Mouse (Mus musculus): ENCODE measurements around the gene Tm9sf1. TPM values are rescaled to one million over a fixed set of nuclear protein-coding genes. Genes with fewer than 3 reads are reported as not detected.

The Tm9sf1 gene
- polyA plus RNA-seq, 1 experiment, result 90.9 TPM

- TF ChIP-seq POLR2A (IDR thresholded peaks at IDR 0.05; ENCODE audit: low read depth, low read length) (no peak), CTCF (IDR thresholded peaks at IDR 0.05; ENCODE audit: borderline replicate concordance, insufficient read depth, low read length) (no peak)
- Histone ChIP-seq H3K4me1 (ENCODE audit: control insufficient read depth, insufficient read depth, low read length) (0 out of 2 replicates have a peak, but pooled peaks cover 4% of the 10 kb centered on the region), H3K4me3 (ENCODE audit: insufficient read depth, low read length) (no peak within 1 kb of the TSS), H3K27ac (ENCODE audit: insufficient read depth, low read length) (no peak within 1 kb of the TSS)
Observed at GRCm38 (mm10) chr14:55637795-55638194, 5.8 kb downstream of the Tm9sf1 start, which contains the start of gene Gm49378. Gene Gm49378 (minus strand): TSS chr14:55637895.

DNA sequence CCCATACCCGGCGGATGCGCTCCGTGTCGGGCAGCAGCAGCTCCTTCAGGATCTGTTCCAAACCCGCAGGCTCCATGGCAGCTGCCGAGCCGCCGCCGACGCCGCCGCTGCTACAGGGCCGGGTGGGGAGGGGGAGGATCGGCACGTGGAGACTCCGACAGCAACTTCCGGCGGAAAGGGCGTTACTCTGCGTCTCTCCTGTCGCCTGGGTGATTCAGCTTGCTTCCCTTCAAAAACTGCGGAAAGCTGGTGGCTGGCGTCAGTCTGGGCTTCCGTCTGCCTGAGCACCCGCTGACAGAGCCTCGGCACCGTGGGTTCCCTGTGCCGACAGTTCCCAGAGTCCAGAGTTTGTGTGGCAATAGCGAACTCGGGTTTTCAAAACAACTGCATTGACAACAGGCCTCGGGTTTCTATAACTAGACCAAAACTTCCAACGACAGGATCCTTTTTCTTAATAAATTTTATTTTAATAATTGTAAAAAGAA is 8.0 kb downstream of the Tm9sf1 start, which contains the start of gene Ipo4:
Gene Ipo4, minus strand, starts transcription at position 435 of the 485 bp plus-strand sequence.
- H3K4me3 ChIP-seq (ENCODE audit: insufficient read depth, low read length), result peak within 1 kb of the TSS; percentile 85
- H3K27ac ChIP-seq (ENCODE audit: insufficient read depth, low read length), result peak within 1 kb of the TSS; percentile 84
- 0 out of 2 replicates have a peak, but pooled peaks cover 4% of the 10 kb centered on the region for H3K4me1 ChIP-seq (ENCODE audit: control insufficient read depth, insufficient read depth, low read length)
- TF ChIP-seq CTCF (IDR thresholded peaks at IDR 0.05; ENCODE audit: borderline replicate concordance, insufficient read depth, low read length) (no peak), POLR2A (IDR thresholded peaks at IDR 0.05; ENCODE audit: low read depth, low read length) (peak; percentile 83)

DNA sequence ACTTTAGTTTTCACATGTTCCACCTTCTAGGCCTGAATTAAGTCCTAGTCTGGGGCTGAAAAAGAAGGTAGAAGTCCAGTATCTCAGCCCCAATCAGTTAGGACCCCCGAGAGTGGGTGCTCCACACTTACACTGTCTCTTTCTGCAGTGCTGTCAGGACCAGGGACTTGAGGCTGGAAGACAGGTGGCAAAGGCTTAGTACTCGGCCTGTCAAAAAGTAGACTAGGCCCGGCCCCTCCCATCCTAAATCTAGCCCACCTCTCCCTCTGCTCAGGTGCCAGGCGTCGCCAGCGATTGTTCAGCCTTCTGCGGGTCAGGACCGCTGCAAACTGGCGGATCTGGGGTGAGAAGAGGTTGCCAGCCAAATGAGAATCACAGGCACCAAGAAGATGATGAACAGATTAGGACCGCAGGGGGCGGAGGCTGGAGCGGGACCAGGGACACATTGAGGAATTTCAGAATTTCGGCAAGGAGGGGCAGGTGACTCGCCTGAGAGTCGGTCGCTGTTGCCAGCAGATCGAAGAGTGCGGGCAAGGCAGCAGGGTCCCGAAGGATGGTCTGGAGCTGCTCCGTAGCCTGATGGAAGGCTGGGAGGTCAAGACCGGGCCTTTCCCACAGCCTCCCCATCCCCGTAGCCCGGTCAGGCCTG is 8.6 kb downstream of the Tm9sf1 start:
- TF ChIP-seq POLR2A (IDR thresholded peaks at IDR 0.05; ENCODE audit: low read depth, low read length), result no peak
- TF ChIP-seq CTCF (IDR thresholded peaks at IDR 0.05; ENCODE audit: borderline replicate concordance, insufficient read depth, low read length), result no peak
- Histone ChIP-seq H3K4me3 (ENCODE audit: insufficient read depth, low read length) (peak overlapping the region; percentile 85), H3K4me1 (ENCODE audit: control insufficient read depth, insufficient read depth, low read length) (0 out of 2 replicates have a peak, but pooled peaks cover 4% of the 10 kb centered on the region), H3K27ac (ENCODE audit: insufficient read depth, low read length) (peak overlapping the region; percentile 84)

GRCm38 (mm10) chr14:55629312-55629711 is 14.3 kb downstream of the Tm9sf1 start:
- Histone ChIP-seq H3K27ac (ENCODE audit: insufficient read depth, low read length) (no peak overlapping the region), H3K4me1 (ENCODE audit: control insufficient read depth, insufficient read depth, low read length) (0 out of 2 replicates have a peak, but pooled peaks cover 4% of the 10 kb centered on the region), H3K4me3 (ENCODE audit: insufficient read depth, low read length) (no peak overlapping the region)
- TF ChIP-seq POLR2A (IDR thresholded peaks at IDR 0.05; ENCODE audit: low read depth, low read length) (no peak), CTCF (IDR thresholded peaks at IDR 0.05; ENCODE audit: borderline replicate concordance, insufficient read depth, low read length) (peak; percentile 84; the same call in 1 of the 2 replicates)

GRCm38 (mm10) chr14:55628077-55628827 is 15.4 kb downstream of the Tm9sf1 start:
- H3K27ac ChIP-seq (ENCODE audit: insufficient read depth, low read length), result no peak overlapping the region
- H3K4me1 ChIP-seq (ENCODE audit: control insufficient read depth, insufficient read depth, low read length), result no peaks in the 10 kb centered on the region
- TF ChIP-seq POLR2A (IDR thresholded peaks at IDR 0.05; ENCODE audit: low read depth, low read length) (no peak), CTCF (IDR thresholded peaks at IDR 0.05; ENCODE audit: borderline replicate concordance, insufficient read depth, low read length) (no peak)
- no peak overlapping the region for H3K4me3 ChIP-seq (ENCODE audit: insufficient read depth, low read length)

DNA sequence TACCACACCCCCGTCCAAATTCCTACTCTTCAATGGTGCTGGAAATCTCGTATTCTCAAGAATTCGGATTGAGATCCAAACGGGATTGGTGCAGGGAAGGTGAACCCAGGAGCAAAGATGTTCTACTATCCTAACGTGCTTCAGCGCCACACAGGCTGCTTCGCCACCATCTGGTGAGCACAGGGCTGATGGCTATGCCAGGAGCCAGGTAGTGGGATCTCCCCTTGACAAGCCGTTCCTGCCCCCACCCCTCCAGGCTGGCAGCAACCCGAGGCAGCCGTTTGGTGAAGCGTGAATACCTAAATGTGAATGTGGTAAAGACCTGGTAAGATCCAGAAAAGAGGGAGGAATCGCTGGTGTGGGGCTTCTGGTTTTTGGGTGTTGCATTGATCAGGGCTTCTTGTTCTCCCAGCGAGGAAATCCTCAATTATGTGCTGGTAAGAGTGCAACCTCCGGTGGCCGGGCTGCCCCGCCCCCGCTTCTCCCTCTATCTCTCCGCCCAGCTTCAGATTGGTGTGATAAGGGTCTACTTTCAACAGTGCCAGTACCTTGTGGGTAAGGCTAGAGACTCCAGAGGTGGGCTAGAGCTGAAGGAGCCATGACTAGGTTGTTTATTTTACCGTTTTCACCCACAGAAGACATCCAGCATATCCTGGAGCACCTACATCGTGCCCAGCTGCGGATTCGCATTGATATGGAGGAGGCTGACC is 25.0 kb downstream of the Tm9sf1 start:
- TF ChIP-seq POLR2A (IDR thresholded peaks at IDR 0.05; ENCODE audit: low read depth, low read length) (no peak), CTCF (IDR thresholded peaks at IDR 0.05; ENCODE audit: borderline replicate concordance, insufficient read depth, low read length) (no peak)
- no peak overlapping the region for H3K4me3 ChIP-seq (ENCODE audit: insufficient read depth, low read length)
- H3K27ac ChIP-seq (ENCODE audit: insufficient read depth, low read length), result no peak overlapping the region
- H3K4me1 ChIP-seq (ENCODE audit: control insufficient read depth, insufficient read depth, low read length), result no peaks in the 10 kb centered on the region

GRCm38 (mm10) chr14:55617822-55618221 is 25.8 kb downstream of the Tm9sf1 start, which contains the start of gene Rec8:
Gene Rec8 (plus strand): TSS chr14:55618037.
- Histone ChIP-seq H3K27ac (ENCODE audit: insufficient read depth, low read length) (no peak within 1 kb of the TSS), H3K4me3 (ENCODE audit: insufficient read depth, low read length) (no peak within 1 kb of the TSS), H3K4me1 (ENCODE audit: control insufficient read depth, insufficient read depth, low read length) (no peaks in the 10 kb centered on the region)
- no peak for TF ChIP-seq POLR2A (IDR thresholded peaks at IDR 0.05; ENCODE audit: low read depth, low read length)
- TF ChIP-seq CTCF (IDR thresholded peaks at IDR 0.05; ENCODE audit: borderline replicate concordance, insufficient read depth, low read length), result no peak

GRCm38 (mm10) chr14:55616844-55617243 is 26.8 kb downstream of the Tm9sf1 start:
- H3K27ac ChIP-seq (ENCODE audit: insufficient read depth, low read length), result no peak overlapping the region
- no peaks in the 10 kb centered on the region for H3K4me1 ChIP-seq (ENCODE audit: control insufficient read depth, insufficient read depth, low read length)
- TF ChIP-seq CTCF (IDR thresholded peaks at IDR 0.05; ENCODE audit: borderline replicate concordance, insufficient read depth, low read length), result no peak
- TF ChIP-seq POLR2A (IDR thresholded peaks at IDR 0.05; ENCODE audit: low read depth, low read length), result no peak

GRCm38 (mm10) chr14:55615876-55616275 is 27.7 kb downstream of the Tm9sf1 start:
- TF ChIP-seq POLR2A (IDR thresholded peaks at IDR 0.05; ENCODE audit: low read depth, low read length), result no peak
- TF ChIP-seq CTCF (IDR thresholded peaks at IDR 0.05; ENCODE audit: borderline replicate concordance, insufficient read depth, low read length), result no peak
- H3K4me1 ChIP-seq (ENCODE audit: control insufficient read depth, insufficient read depth, low read length), result no peaks in the 10 kb centered on the region
- H3K4me3 ChIP-seq (ENCODE audit: insufficient read depth, low read length), result no peak overlapping the region
- H3K27ac ChIP-seq (ENCODE audit: insufficient read depth, low read length), result no peak overlapping the region

More at GRCm38 (mm10) chr14:55616844-55617243, 26.8 kb downstream of the Tm9sf1 start:
- no peak overlapping the region for H3K4me3 ChIP-seq (ENCODE audit: insufficient read depth, low read length)

All from embryonic fibroblast, embryonic 13.5 days (primary cell).